9 mouse cellular contexts compared by ENCODE assay signal in genomic region chr13:55523278-55523677, GRCm38 (mm10). TPM values are rescaled to one million over a fixed set of nuclear protein-coding genes. Genes with fewer than 3 reads are reported as not detected.
DNase-seq lines count a peak whose midpoint lies in the region; ATAC-seq lines count a peak whose summit lies in the region.
"Had no signal": no experiment of that assay in that cellular context is flagged by ENCODE, and none has a peak within 500 bp of the region (broad histone marks: within the 10 kb centered on the region; RNA-seq: fewer than 3 reads in every experiment).

No protein-coding gene starts in this region.

- ATAC-seq in liver, embryonic 15.5 days (ENCODE audit: insufficient read depth) = peak; percentile 26; the same call in 1 of the 2 replicates
- no peak for ATAC-seq in neural tube, embryonic 15.5 days (ENCODE audit: low FRiP score)
- ATAC-seq in forebrain, embryonic 16.5 days = no peak

- H3K9ac ChIP-seq in liver, embryonic 15.5 days = no peak overlapping the region
- H3K9ac ChIP-seq in neural tube, embryonic 15.5 days (replicated peaks) = no peak overlapping the region
- H3K9ac ChIP-seq in forebrain, embryonic 16.5 days (replicated peaks; ENCODE audit: low read depth, low read length) = no peak overlapping the region

- H3K4me1 ChIP-seq in liver, embryonic 15.5 days (replicated peaks) = peaks cover 32% of the 10 kb centered on the region
- no peaks in the 10 kb centered on the region for H3K4me1 ChIP-seq in neural tube, embryonic 15.5 days
- H3K4me1 ChIP-seq in forebrain, embryonic 16.5 days (replicated peaks; ENCODE audit: control insufficient read depth, insufficient read depth, low read length) = no peaks in the 10 kb centered on the region

- peak; percentile 62 for DNase-seq in lung, postnatal 10 days
- no peak for DNase-seq in lung, adult 18-20 months
- DNase-seq in heart, adult 11 months = peak; percentile 97
- DNase-seq in kidney, adult 11 months = peak; percentile 52
- DNase-seq in left cerebral cortex, postnatal 14 days (ENCODE audit: low spot score in 2 of 2) = no peak
- DNase-seq: cerebellum, adult 11-12 months had no signal

- no peak overlapping the region for H3K4me2 ChIP-seq in liver, embryonic 15.5 days
- H3K4me2 ChIP-seq in neural tube, embryonic 15.5 days = no peak overlapping the region
- no peak overlapping the region for H3K4me2 ChIP-seq in forebrain, embryonic 16.5 days (ENCODE audit: low read length)

- 76% methylated on average over 17 of the region's 17 CpGs for WGBS in liver, embryonic 15.5 days (ENCODE audit: insufficient replicate concordance)
- WGBS in neural tube, embryonic 15.5 days = 79% methylated on average over 17 of the region's 17 CpGs
- WGBS in forebrain, embryonic 16.5 days = 68% methylated on average over 17 of the region's 17 CpGs

- no peaks in the 10 kb centered on the region for H3K27me3 ChIP-seq in liver, embryonic 15.5 days
- H3K27me3 ChIP-seq in neural tube, embryonic 15.5 days (replicated peaks) = no peaks in the 10 kb centered on the region
- H3K27me3 ChIP-seq in forebrain, embryonic 16.5 days (replicated peaks; ENCODE audit: control insufficient read depth, insufficient read depth, low read length) = no peaks in the 10 kb centered on the region

- 0 out of 2 replicates have a peak, but pooled peaks cover 4% of the 10 kb centered on the region for H3K36me3 ChIP-seq in liver, embryonic 15.5 days (replicated peaks)
- H3K36me3 ChIP-seq in neural tube, embryonic 15.5 days = no peaks in the 10 kb centered on the region
- H3K36me3 ChIP-seq in forebrain, embryonic 16.5 days (ENCODE audit: control insufficient read depth, insufficient read depth) = no peaks in the 10 kb centered on the region

- H3K4me3 ChIP-seq in liver, embryonic 15.5 days (replicated peaks) = no peak overlapping the region
- no peak overlapping the region for H3K4me3 ChIP-seq in neural tube, embryonic 15.5 days (replicated peaks)
- H3K4me3 ChIP-seq in forebrain, embryonic 16.5 days (replicated peaks; ENCODE audit: low read length) = no peak overlapping the region

- H3K9me3 ChIP-seq in liver, embryonic 15.5 days (replicated peaks) = no peaks in the 10 kb centered on the region
- H3K9me3 ChIP-seq in neural tube, embryonic 15.5 days (replicated peaks) = no peaks in the 10 kb centered on the region
- H3K9me3 ChIP-seq in forebrain, embryonic 16.5 days (ENCODE audit: control insufficient read depth, low read length) = no peaks in the 10 kb centered on the region

- H3K27ac ChIP-seq in liver, embryonic 15.5 days (replicated peaks) = 0 out of 2 replicates have a peak overlapping the region, but pooled peaks have one; percentile 41
- no peak overlapping the region for H3K27ac ChIP-seq in neural tube, embryonic 15.5 days (replicated peaks)
- H3K27ac ChIP-seq in forebrain, embryonic 16.5 days (ENCODE audit: low read length) = no peak overlapping the region

- intact Hi-C loops in left cerebral cortex, postnatal 14 days (cut with DNase I) = no loop called here

RNA-seq across cellular contexts. Expression of gene Dok3, which starts 5.8 kb away (rescaled TPM):
- 9.6 and 11.0 TPM in 2 replicates for polyA plus RNA-seq in liver, embryonic 15.5 days (2015; fragmentation: Nextera tagmentation; extraction: Ambion mirVana)
- 1 to 10 TPM; 6.2 to 7.9 TPM for total RNA-seq in left cerebral cortex, postnatal 14 days (2021)
- 4.2 and 4.6 TPM in 2 replicates for polyA plus RNA-seq in neural tube, embryonic 15.5 days (2015; fragmentation: Nextera tagmentation; extraction: Ambion mirVana)
- 3.1 and 4.6 TPM in 2 replicates for polyA plus RNA-seq in forebrain, embryonic 16.5 days (2015; fragmentation: Nextera tagmentation; extraction: Ambion mirVana)

RNA-seq across cellular contexts. Expression of gene Pdlim7, which starts 9.8 kb away (rescaled TPM):
- 25.2 and 29.5 TPM in 2 replicates for polyA plus RNA-seq in liver, embryonic 15.5 days (2015; fragmentation: Nextera tagmentation; extraction: Ambion mirVana)
- total RNA-seq in left cerebral cortex, postnatal 14 days (2021) = 10 to 100 TPM; 66.0 to 79.4 TPM
- 169 and 176 TPM in 2 replicates for polyA plus RNA-seq in neural tube, embryonic 15.5 days (2015; fragmentation: Nextera tagmentation; extraction: Ambion mirVana)
- 132 and 147 TPM in 2 replicates for polyA plus RNA-seq in forebrain, embryonic 16.5 days (2015; fragmentation: Nextera tagmentation; extraction: Ambion mirVana)

RNA-seq across cellular contexts. Expression of gene Ddx41, which starts 13.2 kb away (rescaled TPM):
- 23.6 and 24.3 TPM in 2 replicates for polyA plus RNA-seq in liver, embryonic 15.5 days (2015; fragmentation: Nextera tagmentation; extraction: Ambion mirVana)
- total RNA-seq in left cerebral cortex, postnatal 14 days (2021) = 10 to 100 TPM; 47.5 to 50.9 TPM
- 48.8 and 53.1 TPM in 2 replicates for polyA plus RNA-seq in neural tube, embryonic 15.5 days (2015; fragmentation: Nextera tagmentation; extraction: Ambion mirVana)
- polyA plus RNA-seq in forebrain, embryonic 16.5 days (2015; fragmentation: Nextera tagmentation; extraction: Ambion mirVana) = 67.3 and 70.6 TPM in 2 replicates

RNA-seq across cellular contexts. Expression of gene Dbn1, which starts 35.4 kb away (rescaled TPM):
- 7.5 and 7.6 TPM in 2 replicates for polyA plus RNA-seq in liver, embryonic 15.5 days (2015; fragmentation: Nextera tagmentation; extraction: Ambion mirVana)
- total RNA-seq in left cerebral cortex, postnatal 14 days (2021) = 100 to 1,000 TPM; 326 to 327 TPM
- polyA plus RNA-seq in neural tube, embryonic 15.5 days (2015; fragmentation: Nextera tagmentation; extraction: Ambion mirVana) = 389 and 450 TPM in 2 replicates
- 792 and 816 TPM in 2 replicates for polyA plus RNA-seq in forebrain, embryonic 16.5 days (2015; fragmentation: Nextera tagmentation; extraction: Ambion mirVana)

RNA-seq across cellular contexts. Expression of gene Fam193b, which starts 47.6 kb away (rescaled TPM):
- 7.5 and 11.0 TPM in 2 replicates for polyA plus RNA-seq in liver, embryonic 15.5 days (2015; fragmentation: Nextera tagmentation; extraction: Ambion mirVana)
- 10 to 100 TPM; 62.8 to 71.1 TPM for total RNA-seq in left cerebral cortex, postnatal 14 days (2021)
- 43.0 and 46.4 TPM in 2 replicates for polyA plus RNA-seq in neural tube, embryonic 15.5 days (2015; fragmentation: Nextera tagmentation; extraction: Ambion mirVana)
- 57.8 and 62.2 TPM in 2 replicates for polyA plus RNA-seq in forebrain, embryonic 16.5 days (2015; fragmentation: Nextera tagmentation; extraction: Ambion mirVana)

Comparison
In these comparisons a context has a peak if more than half of its experiments do, and no peak if none do; other contexts are left out.
1. DNase-seq: peak in lung, postnatal 10 days (single experiment), heart, adult 11 months (single experiment) and kidney, adult 11 months (single experiment); none in lung, adult 18-20 months (0 of 2) and left cerebral cortex, postnatal 14 days (0 of 2).